Mouse (Mus musculus) embryonic facial prominence, embryonic 15.5 days (tissue): Measurements from ENCODE around the gene Smyd2. TPM values are rescaled to one million over a fixed set of nuclear protein-coding genes. Genes with fewer than 3 reads are reported as not detected.

Experiments used
- polyA plus RNA-seq: library from polyadenylated mRNA; unstranded; fragments of >200 nt; fragmentation: Nextera tagmentation; extraction: Ambion mirVana; gene quantifications from 2 replicates; pipeline ENCODE4 v1.2.1, GENCODE M21; 2015

Smyd2 gene
- polyA plus RNA-seq, 1 experiment from 2014 or later: 86.3 TPM

Other genes starting within 250 kb of the Smyd2 start
- 64.0 and 66.9 TPM in 2 replicates for gene Cenpf, start 234.3 kb downstream of the Smyd2 start, polyA plus RNA-seq
- gene Ptpn14, start 194.1 kb downstream of the Smyd2 start, polyA plus RNA-seq: 10.7 and 10.8 TPM in 2 replicates
- 2.4 and 3.3 TPM in 2 replicates for gene Prox1, start 248.4 kb upstream of the Smyd2 start, polyA plus RNA-seq